Mouse (Mus musculus) myocyte (in vitro differentiated cells): Measurements from ENCODE around the gene Dph6. TPM values are rescaled to one million over a fixed set of nuclear protein-coding genes. Genes with fewer than 3 reads are reported as not detected.

Source experiments
- H3K27me3 ChIP-seq: one replicate; pipeline ENCODE4 v1.6.1; 2011; ENCODE audit not compliant: control insufficient read depth, insufficient read depth, insufficient read length
- H3K36me3 ChIP-seq: one replicate; pipeline ENCODE4 v1.6.1; 2011; ENCODE audit not compliant: control insufficient read depth, insufficient read depth
- H3K4me2 ChIP-seq: one replicate; pipeline ENCODE4 v1.6.1; 2011; ENCODE audit warnings: low read depth, control low read depth
- H3K4me3 ChIP-seq: one replicate; pipeline ENCODE4 v1.5.1; 2011; ENCODE audit warnings: mild to moderate bottlenecking, control low read depth, moderate library complexity
- H3K79me2 ChIP-seq: one replicate; pipeline ENCODE4 v1.6.1; 2011; ENCODE audit not compliant: control insufficient read depth, insufficient read depth
- H3ac ChIP-seq: one replicate; pipeline ENCODE4 v1.6.1; 2011; ENCODE audit not compliant: control insufficient read depth, insufficient read length
- CEBPB ChIP-seq: IDR thresholded peaks from 2 replicates; pipeline ENCODE4 v1.6.1; 2011; ENCODE audit warnings: mild to moderate bottlenecking, moderate library complexity; ENCODE audit not compliant: poor library complexity, insufficient read depth, severe bottlenecking
- E2F4 ChIP-seq: IDR thresholded peaks from one replicate; pipeline ENCODE4 v1.6.1; 2011; ENCODE audit warnings: mild to moderate bottlenecking, control low read depth, moderate library complexity; ENCODE audit not compliant: insufficient read depth
- MAX ChIP-seq: IDR thresholded peaks from one replicate; pipeline ENCODE4 v1.6.1; 2011; ENCODE audit warnings: low read depth, mild to moderate bottlenecking, control low read depth
- MYOD1 ChIP-seq, 3 experiments: IDR thresholded peaks; one replicate each; pipeline ENCODE4 v1.6.1; 2011; ENCODE audit warnings: control low read depth in 2 of 3, low read depth in 2 of 3, mild to moderate bottlenecking in 2 of 3, moderate library complexity in 1 of 3; ENCODE audit not compliant: insufficient read length in 2 of 3, control insufficient read depth in 1 of 3
- MYOG ChIP-seq, 3 experiments: IDR thresholded peaks; one replicate each; pipeline ENCODE4 v1.6.1; 2011; ENCODE audit warnings: control low read depth in 2 of 3, low read depth in 2 of 3, mild to moderate bottlenecking in 2 of 3; ENCODE audit not compliant: insufficient read length in 2 of 3, control insufficient read depth in 1 of 3, insufficient read depth in 1 of 3
- POLR2A ChIP-seq: IDR thresholded peaks from one replicate; pipeline ENCODE4 v1.6.1; 2011; ENCODE audit warnings: low read depth, mild to moderate bottlenecking, control low read depth, moderate library complexity; ENCODE audit not compliant: insufficient read length
- POLR2AphosphoS2 ChIP-seq: IDR thresholded peaks from one replicate; pipeline ENCODE4 v1.6.1; 2011; ENCODE audit warnings: low read depth, control low read depth; ENCODE audit not compliant: insufficient read length
- REST ChIP-seq: IDR thresholded peaks from one replicate; pipeline ENCODE4 v1.6.1; 2011; ENCODE audit warnings: mild to moderate bottlenecking, control low read depth, moderate library complexity; ENCODE audit not compliant: insufficient read depth, insufficient read length
- SRF ChIP-seq: IDR thresholded peaks from one replicate; pipeline ENCODE4 v1.6.1; 2011; ENCODE audit warnings: low read depth; ENCODE audit not compliant: control insufficient read depth, insufficient read length
- TCF12 ChIP-seq: IDR thresholded peaks from one replicate; pipeline ENCODE4 v1.6.1; 2011; ENCODE audit warnings: mild to moderate bottlenecking, control low read depth; ENCODE audit not compliant: poor library complexity, insufficient read depth, severe bottlenecking
- TCF3 ChIP-seq: IDR thresholded peaks from one replicate; pipeline ENCODE4 v1.6.1; 2011; ENCODE audit warnings: low read depth, control low read depth; ENCODE audit not compliant: insufficient read length
- USF1 ChIP-seq: IDR thresholded peaks from one replicate; pipeline ENCODE4 v1.6.1; 2011; ENCODE audit warnings: low read depth, mild to moderate bottlenecking, control low read depth, moderate library complexity
- polyA plus RNA-seq: library from polyadenylated mRNA; unstranded; fragments of >200 nt; fragmentation: generic; extraction: Trizol; gene quantifications from one replicate; pipeline ENCODE4 v1.2.1, GENCODE M21; 2012; ENCODE audit warnings: missing spikeins

Dph6 gene
- polyA plus RNA-seq, 1 experiment, result 9.6 TPM

- Histone ChIP-seq H3ac (no peak overlapping the region), H3K36me3 (no peaks in the 10 kb centered on the region), H3K79me2 (no peaks in the 10 kb centered on the region), H3K4me2 (no peak overlapping the region), H3K27me3 (no peaks in the 10 kb centered on the region), H3K4me3 (no peak overlapping the region)
- TF ChIP-seq POLR2A, result no peak
- TF ChIP-seq TCF12, result no peak
- no peak for TF ChIP-seq SRF
These were observed 112.4 kb downstream of the Dph6 start for GRCm38 (mm10) chr2:114542325-114542724.

- Histone ChIP-seq H3K36me3 (no peaks in the 10 kb centered on the region), H3K4me2 (no peak overlapping the region), H3K4me3 (no peak overlapping the region), H3K79me2 (no peaks in the 10 kb centered on the region), H3ac (no peak overlapping the region), H3K27me3 (no peaks in the 10 kb centered on the region)
- TF ChIP-seq MYOG (IDR thresholded peaks at IDR 0.05; ENCODE audit: control insufficient read depth in 1 of 3, insufficient read depth in 1 of 3, insufficient read length in 2 of 3, low read depth in 2 of 3) (no peak), TCF3 (no peak), E2F4 (no peak), POLR2AphosphoS2 (no peak), TCF12 (no peak), SRF (no peak), CEBPB (no peak), USF1 (no peak), MYOD1 (IDR thresholded peaks at IDR 0.05; ENCODE audit: control insufficient read depth in 1 of 3, insufficient read length in 2 of 3, low read depth in 2 of 3) (no peak), REST (no peak), MAX (no peak), POLR2A (no peak)
These were observed 114.3 kb downstream of the Dph6 start for GRCm38 (mm10) chr2:114540416-114540815.

- H3K4me3 ChIP-seq, result no peak overlapping the region
- H3K79me2 ChIP-seq, result no peaks in the 10 kb centered on the region
- H3K36me3 ChIP-seq, result no peaks in the 10 kb centered on the region
- H3ac ChIP-seq, result no peak overlapping the region
- no peak overlapping the region for H3K4me2 ChIP-seq
- TF ChIP-seq SRF (no peak), MYOG (IDR thresholded peaks at IDR 0.05; ENCODE audit: control insufficient read depth in 1 of 3, insufficient read depth in 1 of 3, insufficient read length in 2 of 3, low read depth in 2 of 3) (no peak), MYOD1 (IDR thresholded peaks at IDR 0.05; ENCODE audit: control insufficient read depth in 1 of 3, insufficient read length in 2 of 3, low read depth in 2 of 3) (no peak), E2F4 (no peak), POLR2AphosphoS2 (no peak), POLR2A (no peak), CEBPB (no peak), TCF12 (no peak), REST (no peak), TCF3 (no peak), USF1 (no peak), MAX (no peak)
- no peaks in the 10 kb centered on the region for H3K27me3 ChIP-seq
These were observed 118.7 kb downstream of the Dph6 start for GRCm38 (mm10) chr2:114536032-114536431.

- Histone ChIP-seq H3K4me2 (no peak overlapping the region), H3K4me3 (no peak overlapping the region), H3K27me3 (no peaks in the 10 kb centered on the region), H3K79me2 (no peaks in the 10 kb centered on the region), H3ac (no peak overlapping the region), H3K36me3 (no peaks in the 10 kb centered on the region)
- no peak for TF ChIP-seq SRF
- TF ChIP-seq E2F4, result no peak
- TF ChIP-seq POLR2A, result no peak
- no peak for TF ChIP-seq CEBPB
- TF ChIP-seq TCF12, result no peak
- TF ChIP-seq MYOG (IDR thresholded peaks at IDR 0.05; ENCODE audit: control insufficient read depth in 1 of 3, insufficient read depth in 1 of 3, insufficient read length in 2 of 3, low read depth in 2 of 3), result no peak
- TF ChIP-seq USF1, result no peak
- no peak for TF ChIP-seq REST
- TF ChIP-seq MAX, result no peak
- TF ChIP-seq MYOD1 (IDR thresholded peaks at IDR 0.05; ENCODE audit: control insufficient read depth in 1 of 3, insufficient read length in 2 of 3, low read depth in 2 of 3), result no peak
- no peak for TF ChIP-seq POLR2AphosphoS2
- TF ChIP-seq TCF3, result no peak
These were observed 123.6 kb downstream of the Dph6 start for GRCm38 (mm10) chr2:114531010-114531756.

GRCm38 (mm10) chr2:114520414-114520813 is 134.3 kb downstream of the Dph6 start:
- no peak overlapping the region for H3ac ChIP-seq
- H3K36me3 ChIP-seq, result no peaks in the 10 kb centered on the region
- no peaks in the 10 kb centered on the region for H3K27me3 ChIP-seq
- H3K4me3 ChIP-seq, result no peak overlapping the region
- TF ChIP-seq E2F4, result no peak
- no peak overlapping the region for H3K4me2 ChIP-seq
- H3K79me2 ChIP-seq, result no peaks in the 10 kb centered on the region
